Mouse (Mus musculus) cerebellum, postnatal 25 days (tissue): ENCODE measurements around the gene Txlng.

ENCODE experiments used
- DNase-seq, 2 experiments: peaks; one replicate each; pipeline ENCODE4 v3.0.0; 2021; ENCODE audit warnings: mixed read lengths in 2 of 2

Txlng gene

GRCm38 (mm10) chrX:162759251-162760114, 69.8 kb downstream of the Txlng start:
- DNase-seq = peak in 1 of 2 experiments; percentile 35

GRCm38 (mm10) chrX:162756058-162756457, 73.2 kb downstream of the Txlng start:
- DNase-seq = no peak

GRCm38 (mm10) chrX:162754314-162754713, 74.9 kb downstream of the Txlng start:
- DNase-seq = no peak

- DNase-seq = no peak
Observed at GRCm38 (mm10) chrX:162752418-162752817, 76.8 kb downstream of the Txlng start.

- DNase-seq = no peak
Observed at GRCm38 (mm10) chrX:162748696-162749420, 80.4 kb downstream of the Txlng start.

GRCm38 (mm10) chrX:162736140-162736659, 93.1 kb downstream of the Txlng start:
- peak; percentile 29 to 36 for DNase-seq

GRCm38 (mm10) chrX:162734997-162735929, 94.0 kb downstream of the Txlng start:
- DNase-seq = peak; percentile 76 to 84

GRCm38 (mm10) chrX:162730031-162730430, 99.2 kb downstream of the Txlng start:
- no peak for DNase-seq
